Mouse (Mus musculus) hindbrain, embryonic 14.5 days (tissue): ENCODE data around the gene Phactr2. TPM values are rescaled to one million over a fixed set of nuclear protein-coding genes. Genes with fewer than 3 reads are reported as not detected.

ENCODE experiments used
- ATAC-seq: fragments of 200-750 bp; cut with Nextera tagmentation; 2 replicates; pipeline ENCODE4 v1.8.0; 2017; ENCODE audit warnings: moderate number of reproducible peaks, mild to moderate bottlenecking, moderate TSS enrichment, moderate library complexity; ENCODE audit not compliant: low FRiP score
- DNase-seq: peaks from one replicate; pipeline ENCODE4 v3.0.0-alpha.2; 2015; ENCODE audit warnings: low spot score
- H3K27ac ChIP-seq: fragments of 300-500 bp; sonication (generic); 2 replicates; pipeline ENCODE4 v1.5.1; 2014; ENCODE audit warnings: mild to moderate bottlenecking, moderate library complexity
- H3K27me3 ChIP-seq: fragments of 300-500 bp; sonication (generic); 2 replicates; pipeline ENCODE4 v1.6.1; 2014; ENCODE audit warnings: mild to moderate bottlenecking, low read length, mixed read lengths; ENCODE audit not compliant: control insufficient read depth, insufficient read depth
- H3K36me3 ChIP-seq: fragments of 300-500 bp; sonication (generic); replicated peaks from 2 replicates; pipeline ENCODE4 v1.6.1; 2014; ENCODE audit not compliant: control insufficient read depth, insufficient read depth
- H3K4me1 ChIP-seq: fragments of 300-500 bp; sonication (generic); replicated peaks from 2 replicates; pipeline ENCODE4 v1.6.1; 2014; ENCODE audit warnings: antibody characterized with exemption, low read length, mixed read lengths; ENCODE audit not compliant: control insufficient read depth, insufficient read depth
- H3K4me2 ChIP-seq: fragments of 300-500 bp; sonication (generic); replicated peaks from 2 replicates; pipeline ENCODE4 v1.6.1; 2014; ENCODE audit warnings: mild to moderate bottlenecking, moderate library complexity
- H3K4me3 ChIP-seq: fragments of 300-500 bp; sonication (generic); replicated peaks from 2 replicates; pipeline ENCODE4 v1.5.1; 2014; ENCODE audit warnings: mild to moderate bottlenecking, low read length
- H3K9ac ChIP-seq: fragments of 300-500 bp; sonication (generic); 2 replicates; pipeline ENCODE4 v1.6.1; 2014
- H3K9me3 ChIP-seq: fragments of 300-500 bp; sonication (generic); 2 replicates; pipeline ENCODE4 v1.6.1; 2016; ENCODE audit warnings: low read length; ENCODE audit not compliant: control insufficient read depth
- WGBS: fragments of 180-500 bp; shearing (Covaris S2); extraction: QIAGEN DNeasy Blood & Tissue Kit; methylation state at CpG from one replicate; pipeline ENCODE4 v1.1.7; 2014; 5-methylcytosine and 5-hydroxymethylcytosine counted together
- polyA plus RNA-seq: library from polyadenylated mRNA; unstranded; fragments of >200 nt; fragmentation: Nextera tagmentation; extraction: Ambion mirVana; gene quantifications from 2 replicates; pipeline ENCODE4 v1.2.1, GENCODE M21; 2014

Gene Phactr2
- polyA plus RNA-seq, 1 experiment from 2014 or later = 9.7 TPM

DNA sequence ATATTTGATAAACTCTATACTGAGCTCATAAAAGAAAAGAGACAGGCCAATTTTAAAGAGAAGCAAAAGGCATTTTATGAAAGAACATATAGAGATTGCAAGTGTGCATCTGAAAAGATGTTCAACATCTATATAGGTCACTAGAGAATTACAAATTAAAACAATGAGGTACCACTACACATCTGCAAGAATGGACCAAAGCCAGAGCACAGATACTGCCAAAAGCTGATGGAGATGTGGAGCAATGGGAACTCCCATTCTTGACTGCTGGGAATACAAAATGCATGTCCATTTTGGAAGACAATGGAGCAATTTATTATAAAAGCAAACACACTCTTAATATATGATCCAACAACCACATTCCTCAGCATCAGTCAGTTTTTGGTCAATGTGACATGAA is 113.3 kb downstream of the Phactr2 start:
- Histone ChIP-seq H3K4me2 (no peak overlapping the region), H3K4me1 (no peaks in the 10 kb centered on the region), H3K27ac (no peak overlapping the region), H3K9me3 (no peaks in the 10 kb centered on the region), H3K27me3 (no peaks in the 10 kb centered on the region), H3K9ac (no peak overlapping the region), H3K4me3 (no peak overlapping the region), H3K36me3 (no peaks in the 10 kb centered on the region)
- ATAC-seq = no peak
- DNase-seq = no peak

DNA sequence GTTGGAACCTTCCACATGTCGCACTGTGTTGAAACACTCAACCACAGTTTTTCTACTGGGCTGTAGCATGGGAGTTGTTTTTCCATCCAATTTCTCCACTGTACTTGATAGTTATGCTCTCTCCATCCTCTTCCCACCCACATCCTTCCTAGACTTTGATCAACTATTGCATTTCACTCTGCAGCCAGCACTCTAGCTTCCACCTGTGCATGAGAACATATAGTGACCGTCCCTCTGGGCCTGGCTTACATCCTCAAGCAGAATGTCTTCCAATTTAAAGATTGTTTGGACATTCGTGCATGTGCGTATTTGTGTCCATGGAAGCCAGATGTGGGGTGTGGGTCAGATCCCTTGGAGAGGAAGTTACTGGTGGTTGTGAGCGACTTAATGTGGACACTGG is 114.4 kb downstream of the Phactr2 start:
- Histone ChIP-seq H3K4me1 (no peaks in the 10 kb centered on the region), H3K27me3 (no peaks in the 10 kb centered on the region), H3K36me3 (no peaks in the 10 kb centered on the region), H3K4me2 (no peak overlapping the region), H3K9me3 (no peaks in the 10 kb centered on the region), H3K27ac (no peak overlapping the region), H3K9ac (no peak overlapping the region), H3K4me3 (no peak overlapping the region)
- DNase-seq (no peak), ATAC-seq (no peak)
- WGBS = 94% methylated on average over 5 of the region's 5 CpGs

DNA sequence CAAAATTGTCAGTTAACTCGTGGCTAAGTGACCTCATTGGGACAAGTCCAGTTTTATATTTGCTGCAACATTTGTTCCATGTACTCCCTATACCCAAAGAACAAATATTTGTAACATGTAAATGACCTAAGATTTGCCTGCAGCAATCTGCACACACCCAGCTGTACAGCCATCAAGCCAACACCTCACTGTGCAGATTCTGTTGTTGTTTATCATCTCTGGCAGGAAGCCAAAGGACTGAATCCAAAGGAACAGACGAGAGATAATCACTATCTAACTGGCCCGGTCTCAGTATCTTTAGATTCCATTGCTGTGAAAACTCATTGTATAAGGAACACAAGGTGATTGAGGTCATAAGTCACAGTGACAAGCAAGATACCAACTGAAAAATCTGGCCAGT is 115.5 kb downstream of the Phactr2 start:
- 36% methylated on average over 3 of the region's 3 CpGs for WGBS
- DNase-seq (peak; percentile 63), ATAC-seq (peak; percentile 66; the same call in 1 of the 2 replicates)
- no peaks in the 10 kb centered on the region for H3K27me3 ChIP-seq
- no peaks in the 10 kb centered on the region for H3K9me3 ChIP-seq
- no peaks in the 10 kb centered on the region for H3K36me3 ChIP-seq
- H3K4me1 ChIP-seq = no peaks in the 10 kb centered on the region
- H3K4me2 ChIP-seq = no peak overlapping the region
- no peak overlapping the region for H3K4me3 ChIP-seq
- H3K27ac ChIP-seq = no peak overlapping the region
- no peak overlapping the region for H3K9ac ChIP-seq

DNA sequence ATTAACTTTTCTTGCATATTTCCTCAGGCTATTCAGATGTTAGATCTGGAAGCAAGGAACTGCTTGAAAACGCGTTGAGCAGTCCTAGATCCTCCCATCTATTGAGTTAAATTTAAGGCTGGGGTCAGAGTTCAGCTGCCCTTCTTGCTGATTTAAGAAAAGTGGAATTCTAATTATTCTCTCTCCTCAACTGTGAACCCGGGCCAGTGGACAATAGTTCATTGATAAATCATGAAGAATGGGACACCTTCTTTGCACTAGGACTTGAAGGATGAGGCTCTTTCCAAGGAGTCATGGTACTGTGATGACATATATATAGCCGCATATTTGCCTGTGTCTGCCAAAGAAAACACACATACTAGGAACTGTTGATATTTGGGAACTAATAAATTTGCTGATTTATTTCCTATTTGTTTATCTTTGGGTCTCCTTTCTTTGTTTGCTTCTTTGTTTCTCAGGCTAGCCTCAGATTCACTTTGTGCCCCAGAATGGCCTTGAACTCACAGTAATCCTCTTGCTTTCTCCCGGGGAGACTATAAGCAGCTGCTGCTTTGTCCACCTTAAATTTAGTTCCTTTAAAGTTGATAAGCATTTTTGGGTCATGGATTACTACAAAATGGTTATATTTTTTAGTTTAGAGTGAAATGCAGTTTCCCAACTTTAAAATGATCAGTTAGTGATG is 127.5 kb downstream of the Phactr2 start:
- Histone ChIP-seq H3K4me2 (no peak overlapping the region), H3K27me3 (no peaks in the 10 kb centered on the region), H3K4me3 (no peak overlapping the region), H3K4me1 (no peaks in the 10 kb centered on the region), H3K36me3 (no peaks in the 10 kb centered on the region), H3K9me3 (no peaks in the 10 kb centered on the region), H3K27ac (no peak overlapping the region), H3K9ac (no peak overlapping the region)
- no peak for ATAC-seq
- DNase-seq = no peak
- 36% methylated on average over 5 of the region's 5 CpGs for WGBS

DNA sequence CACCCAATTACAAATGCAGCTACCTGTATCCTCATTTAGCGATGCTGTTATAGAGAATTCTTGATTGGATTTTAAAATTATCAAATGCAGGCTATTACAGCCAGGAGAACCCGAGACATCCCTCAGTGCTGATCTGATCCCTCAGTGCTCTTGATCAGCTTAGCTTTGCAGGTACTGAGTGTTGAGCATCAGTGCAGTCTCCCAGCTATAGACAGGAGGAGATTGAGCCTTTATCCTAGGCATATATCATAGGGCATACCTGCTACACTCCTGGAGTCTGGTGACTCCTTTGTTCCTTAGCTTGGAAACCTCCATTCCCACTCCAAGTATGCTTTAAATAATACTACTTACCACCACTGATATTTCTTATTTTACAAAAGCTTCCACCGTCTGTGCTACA is 133.6 kb downstream of the Phactr2 start:
- 75% methylated on average over 3 of the region's 3 CpGs for WGBS
- no peak overlapping the region for H3K27ac ChIP-seq
- H3K27me3 ChIP-seq = no peaks in the 10 kb centered on the region
- DNase-seq (no peak), ATAC-seq (no peak)
- H3K36me3 ChIP-seq = no peaks in the 10 kb centered on the region
- H3K4me3 ChIP-seq = no peak overlapping the region
- no peak overlapping the region for H3K4me2 ChIP-seq
- no peaks in the 10 kb centered on the region; the same call in 1 of the 2 replicates for H3K4me1 ChIP-seq
- no peak overlapping the region for H3K9ac ChIP-seq
- no peaks in the 10 kb centered on the region for H3K9me3 ChIP-seq

DNA sequence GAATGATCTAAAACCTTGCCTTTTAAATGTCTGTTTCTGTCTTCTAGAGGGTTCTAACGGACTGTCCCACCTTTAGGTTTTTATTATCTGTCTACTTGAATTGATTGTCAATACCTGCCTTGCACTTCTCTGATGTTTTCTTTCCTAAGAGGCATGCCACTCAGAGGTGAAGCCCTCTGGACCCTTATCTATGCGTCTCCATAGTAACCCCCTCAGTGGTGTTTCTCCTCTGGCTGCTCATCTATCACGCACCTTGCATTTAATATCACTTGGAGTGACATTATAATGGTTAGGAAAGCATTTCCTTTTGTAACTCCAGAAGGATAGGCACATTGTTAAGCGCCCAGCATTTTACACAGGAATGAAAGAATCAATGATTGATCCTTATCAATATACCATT is 137.2 kb downstream of the Phactr2 start:
- peak; percentile 54; the same call in 1 of the 2 replicates for ATAC-seq
- DNase-seq = no peak
- H3K4me1 ChIP-seq = no peaks in the 10 kb centered on the region; the same call in 1 of the 2 replicates
- no peaks in the 10 kb centered on the region for H3K36me3 ChIP-seq
- H3K9me3 ChIP-seq = no peaks in the 10 kb centered on the region
- H3K27me3 ChIP-seq = no peaks in the 10 kb centered on the region
- H3K4me2 ChIP-seq = no peak overlapping the region
- WGBS = 58% methylated on average over 4 of the region's 4 CpGs
- H3K9ac ChIP-seq = no peak overlapping the region
- H3K4me3 ChIP-seq = no peak overlapping the region
- H3K27ac ChIP-seq = peak overlapping the region; percentile 67

DNA sequence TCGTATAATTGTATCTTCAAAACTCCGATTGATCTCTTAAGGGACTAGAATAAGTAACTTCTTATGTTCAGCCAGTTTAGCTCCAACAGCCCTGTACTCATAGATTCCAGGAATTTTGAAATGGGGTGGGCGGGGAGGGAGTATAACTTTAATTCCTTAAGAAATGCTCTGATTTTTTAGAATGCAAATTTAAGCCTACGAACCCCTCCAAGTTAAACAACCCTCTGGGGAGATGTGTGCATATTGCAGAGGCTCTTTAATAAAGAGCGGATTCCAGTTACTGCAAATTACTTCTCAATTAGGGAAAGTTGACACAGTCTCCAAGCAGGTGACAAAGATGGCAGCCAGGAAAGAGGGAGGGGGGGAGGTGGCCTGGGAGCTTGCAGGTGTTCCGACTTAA is 138.4 kb downstream of the Phactr2 start:
- no peak overlapping the region for H3K4me3 ChIP-seq
- no peak overlapping the region for H3K9ac ChIP-seq
- no peaks in the 10 kb centered on the region; the same call in 1 of the 2 replicates for H3K4me1 ChIP-seq
- H3K36me3 ChIP-seq = no peaks in the 10 kb centered on the region
- no peak overlapping the region for H3K27ac ChIP-seq
- no peak for DNase-seq
- H3K4me2 ChIP-seq = no peak overlapping the region
- no peaks in the 10 kb centered on the region for H3K9me3 ChIP-seq
- H3K27me3 ChIP-seq = no peaks in the 10 kb centered on the region
- ATAC-seq = no peak
- WGBS = 55% methylated on average over 6 of the region's 6 CpGs

DNA sequence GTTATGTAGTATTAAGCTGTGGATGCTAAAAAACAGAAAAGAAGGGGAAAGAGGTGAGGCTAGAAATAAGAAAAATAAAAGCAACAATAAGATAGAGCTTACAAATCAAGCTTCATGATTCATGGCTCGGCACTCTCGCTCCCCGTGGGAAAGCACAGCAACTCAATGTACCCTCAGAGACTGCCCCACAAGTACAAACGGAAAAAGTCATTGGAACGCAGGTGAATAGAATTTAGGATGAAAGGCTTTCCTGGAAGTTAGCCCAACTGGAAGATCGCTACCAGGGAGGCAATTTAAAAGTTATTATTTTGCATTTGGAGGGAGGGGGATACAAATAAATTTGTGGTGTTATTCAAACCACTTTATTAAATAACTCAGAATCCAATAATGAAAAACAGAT is 138.9 kb downstream of the Phactr2 start:
- DNase-seq = no peak
- Histone ChIP-seq H3K9me3 (no peaks in the 10 kb centered on the region), H3K4me1 (no peaks in the 10 kb centered on the region; the same call in 1 of the 2 replicates), H3K4me2 (no peak overlapping the region), H3K4me3 (no peak overlapping the region), H3K36me3 (no peaks in the 10 kb centered on the region), H3K27ac (no peak overlapping the region), H3K27me3 (no peaks in the 10 kb centered on the region), H3K9ac (no peak overlapping the region)
- no peak for ATAC-seq
- 70% methylated on average over 6 of the region's 6 CpGs for WGBS

DNA sequence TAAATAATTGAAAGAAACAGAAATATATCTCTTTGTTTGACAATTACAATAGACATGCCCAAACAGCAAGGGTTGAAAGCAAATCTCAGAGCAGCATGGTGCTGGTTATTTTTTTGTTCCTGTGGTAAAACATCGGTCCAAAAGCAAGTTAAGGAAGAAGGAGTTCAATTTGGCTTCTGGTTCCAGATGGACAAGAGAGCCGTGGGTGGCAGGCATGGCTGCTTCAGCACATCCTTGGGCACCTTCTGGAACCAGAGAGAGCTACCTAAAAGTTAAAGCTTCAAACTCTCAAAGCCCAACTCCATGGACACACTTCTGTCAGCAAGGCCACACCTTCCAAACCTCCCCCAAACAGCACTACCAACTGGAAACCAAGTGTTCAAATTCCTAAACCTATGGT is 140.4 kb downstream of the Phactr2 start:
- DNase-seq (no peak), ATAC-seq (no peak)
- Histone ChIP-seq H3K4me2 (no peak overlapping the region), H3K4me3 (no peak overlapping the region), H3K27me3 (no peaks in the 10 kb centered on the region), H3K27ac (no peak overlapping the region), H3K4me1 (no peaks in the 10 kb centered on the region; the same call in 1 of the 2 replicates), H3K36me3 (no peaks in the 10 kb centered on the region), H3K9ac (no peak overlapping the region), H3K9me3 (no peaks in the 10 kb centered on the region)
- 58% methylated on average over 2 of the region's 2 CpGs for WGBS

DNA sequence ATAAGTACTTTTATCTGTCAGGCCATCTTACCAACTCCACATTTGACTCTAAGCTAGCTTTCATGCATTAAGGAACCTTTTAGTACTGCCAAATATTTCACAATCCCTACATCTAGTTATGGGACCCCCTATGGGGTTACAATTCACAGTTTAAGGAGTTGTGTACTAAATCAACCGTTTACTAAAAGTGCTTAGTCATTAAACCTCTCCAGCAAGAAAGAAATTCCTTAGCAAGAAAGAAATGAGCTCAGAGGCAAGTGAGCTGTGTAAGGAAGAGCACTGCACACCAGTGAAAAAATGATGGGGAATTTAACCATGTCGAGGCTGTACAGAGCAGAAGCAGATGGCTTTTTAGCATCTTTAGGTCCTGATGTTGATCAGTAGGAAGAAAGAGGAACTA is 141.2 kb downstream of the Phactr2 start:
- no peaks in the 10 kb centered on the region; the same call in 1 of the 2 replicates for H3K4me1 ChIP-seq
- no peak overlapping the region for H3K9ac ChIP-seq
- ATAC-seq (no peak), DNase-seq (no peak)
- no peaks in the 10 kb centered on the region for H3K27me3 ChIP-seq
- H3K4me2 ChIP-seq = no peak overlapping the region
- 55% methylated on average over 2 of the region's 2 CpGs for WGBS
- H3K27ac ChIP-seq = no peak overlapping the region
- H3K9me3 ChIP-seq = no peaks in the 10 kb centered on the region
- no peak overlapping the region for H3K4me3 ChIP-seq
- no peaks in the 10 kb centered on the region for H3K36me3 ChIP-seq
